Mouse (Mus musculus): ENCODE results near the gene Cyb5r1. TPM values are rescaled to one million over a fixed set of nuclear protein-coding genes. Genes with fewer than 3 reads are reported as not detected.

The Cyb5r1 gene
- polyA plus RNA-seq (2012; rRNA removed): 30.4 and 40.5 TPM in 2 replicates

GRCm38 (mm10) chr1:134405509-134406413 lies at the start of gene Cyb5r1:
Gene Cyb5r1 (plus strand): TSS chr1:134405559.
- Histone ChIP-seq H3K4me1 (ENCODE audit: control insufficient read depth, insufficient read depth, low read length) (peaks cover 4% of the 10 kb centered on the region), H3K27me3 (ENCODE audit: control insufficient read depth, insufficient read depth, low read length) (no peaks in the 10 kb centered on the region), H3K4me3 (ENCODE audit: control insufficient read depth, low read depth, low read length) (peak within 1 kb of the TSS; percentile 92), H3K36me3 (ENCODE audit: control insufficient read depth, insufficient read depth, low read length) (no peaks in the 10 kb centered on the region), H3K27ac (ENCODE audit: control insufficient read depth, insufficient read depth, low read depth, low read length) (peak within 1 kb of the TSS; percentile 86)
- TF ChIP-seq POLR2A (IDR thresholded peaks at IDR 0.05; ENCODE audit: control insufficient read depth, low read depth, low read length): peak; percentile 55; the same call in 1 of the 2 replicates
- TF ChIP-seq CTCF (IDR thresholded peaks at IDR 0.05; ENCODE audit: control insufficient read depth, insufficient read depth, insufficient replicate concordance, low read depth, low read length): 0 out of 2 replicates have a peak, but pooled peaks have one; percentile 2

DNA sequence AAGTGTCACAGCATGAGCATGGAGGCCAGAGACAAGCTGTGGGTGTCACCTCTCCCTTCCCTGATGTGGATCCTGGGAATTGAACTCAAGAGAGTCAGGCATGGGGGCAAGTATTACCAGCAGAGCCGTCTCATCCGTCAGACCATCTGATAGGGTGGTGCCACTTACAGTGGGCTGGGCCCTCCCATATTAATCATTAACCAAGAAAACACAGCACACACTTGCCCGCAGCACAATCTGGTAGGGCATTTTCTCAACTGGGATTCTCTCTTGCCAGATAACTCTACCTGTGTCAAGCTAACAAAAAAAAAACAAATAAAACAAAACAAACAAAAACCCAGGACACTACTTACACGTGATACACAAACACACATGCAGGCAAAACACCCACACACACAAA lies 47.9 kb upstream of the Cyb5r1 start:
- peaks cover 3% of the 10 kb centered on the region for H3K36me3 ChIP-seq (ENCODE audit: control insufficient read depth, insufficient read depth, low read length)
- H3K4me3 ChIP-seq (ENCODE audit: control insufficient read depth, low read depth, low read length): no peak overlapping the region
- TF ChIP-seq POLR2A (IDR thresholded peaks at IDR 0.05; ENCODE audit: control insufficient read depth, low read depth, low read length) (no peak), CTCF (IDR thresholded peaks at IDR 0.05; ENCODE audit: control insufficient read depth, insufficient read depth, insufficient replicate concordance, low read depth, low read length) (no peak)

DNA sequence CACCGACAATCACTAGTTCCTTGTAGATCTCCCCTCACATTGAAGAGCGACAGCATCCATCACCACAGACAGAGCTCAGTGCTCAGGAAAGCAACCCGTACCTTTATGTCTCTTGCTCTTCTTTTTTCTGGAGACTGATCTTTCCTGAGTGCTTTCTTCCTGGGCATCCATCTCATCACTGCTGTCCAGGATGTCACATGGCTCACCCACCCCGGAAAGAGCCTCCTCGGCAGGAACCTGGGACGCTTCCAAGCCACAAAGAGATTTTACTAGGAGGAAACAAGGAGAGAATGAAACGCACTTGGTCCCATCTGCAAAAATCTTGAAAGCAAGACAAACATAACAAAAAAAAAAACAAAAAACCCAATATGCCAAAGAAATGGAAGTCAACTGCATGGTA lies 44.7 kb upstream of the Cyb5r1 start:
- Histone ChIP-seq H3K27me3 (ENCODE audit: control insufficient read depth, insufficient read depth, low read length) (no peaks in the 10 kb centered on the region), H3K27ac (ENCODE audit: control insufficient read depth, insufficient read depth, low read depth, low read length) (no peak overlapping the region), H3K4me3 (ENCODE audit: control insufficient read depth, low read depth, low read length) (peak overlapping the region; percentile 56), H3K36me3 (ENCODE audit: control insufficient read depth, insufficient read depth, low read length) (no peaks in the 10 kb centered on the region; the same call in none of the 2 replicates), H3K4me1 (ENCODE audit: control insufficient read depth, insufficient read depth, low read length) (peaks cover 5% of the 10 kb centered on the region)
- TF ChIP-seq POLR2A (IDR thresholded peaks at IDR 0.05; ENCODE audit: control insufficient read depth, low read depth, low read length) (no peak), CTCF (IDR thresholded peaks at IDR 0.05; ENCODE audit: control insufficient read depth, insufficient read depth, insufficient replicate concordance, low read depth, low read length) (no peak)

More for the DNA sequence above, 47.9 kb upstream of the Cyb5r1 start:
- H3K27ac ChIP-seq (ENCODE audit: control insufficient read depth, insufficient read depth, low read depth, low read length): no peak overlapping the region
- H3K27me3 ChIP-seq (ENCODE audit: control insufficient read depth, insufficient read depth, low read length): no peaks in the 10 kb centered on the region
- peaks cover 5% of the 10 kb centered on the region for H3K4me1 ChIP-seq (ENCODE audit: control insufficient read depth, insufficient read depth, low read length)

GRCm38 (mm10) chr1:134361195-134361856 lies 44.0 kb upstream of the Cyb5r1 start:
- Histone ChIP-seq H3K36me3 (ENCODE audit: control insufficient read depth, insufficient read depth, low read length) (no peaks in the 10 kb centered on the region; the same call in none of the 2 replicates), H3K4me1 (ENCODE audit: control insufficient read depth, insufficient read depth, low read length) (peaks cover 5% of the 10 kb centered on the region), H3K4me3 (ENCODE audit: control insufficient read depth, low read depth, low read length) (peak overlapping the region; percentile 99), H3K27me3 (ENCODE audit: control insufficient read depth, insufficient read depth, low read length) (no peaks in the 10 kb centered on the region), H3K27ac (ENCODE audit: control insufficient read depth, insufficient read depth, low read depth, low read length) (peak overlapping the region; percentile 90)
- TF ChIP-seq CTCF (IDR thresholded peaks at IDR 0.05; ENCODE audit: control insufficient read depth, insufficient read depth, insufficient replicate concordance, low read depth, low read length) (no peak), POLR2A (IDR thresholded peaks at IDR 0.05; ENCODE audit: control insufficient read depth, low read depth, low read length) (no peak)

DNA sequence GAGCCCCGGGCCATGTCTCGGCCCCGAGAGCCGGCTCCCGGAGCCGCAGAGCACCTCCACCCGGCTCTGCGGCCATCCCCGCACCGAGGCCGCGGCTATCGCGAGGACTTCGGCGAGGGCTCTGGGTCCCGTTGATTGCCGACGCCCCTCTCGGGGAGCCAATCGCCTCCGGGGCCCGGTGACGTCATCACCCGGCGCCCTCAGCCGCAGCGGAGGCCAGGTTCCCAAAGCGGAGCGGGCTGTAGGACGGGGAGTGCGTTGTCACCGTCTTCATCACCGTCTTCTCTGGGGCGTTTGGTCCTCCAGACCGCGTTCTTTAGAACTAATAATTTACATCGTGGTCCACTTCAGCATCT lies 43.5 kb upstream of the Cyb5r1 start, which contains the start of gene Tmem183a:
TSS of gene Tmem183a (minus strand) at position 123 of the 356 bp plus-strand sequence.
- Histone ChIP-seq H3K27ac (ENCODE audit: control insufficient read depth, insufficient read depth, low read depth, low read length) (peak within 1 kb of the TSS; percentile 90), H3K4me1 (ENCODE audit: control insufficient read depth, insufficient read depth, low read length) (peaks cover 5% of the 10 kb centered on the region), H3K36me3 (ENCODE audit: control insufficient read depth, insufficient read depth, low read length) (no peaks in the 10 kb centered on the region; the same call in none of the 2 replicates), H3K27me3 (ENCODE audit: control insufficient read depth, insufficient read depth, low read length) (no peaks in the 10 kb centered on the region), H3K4me3 (ENCODE audit: control insufficient read depth, low read depth, low read length) (peak within 1 kb of the TSS; percentile 99)
- no peak for TF ChIP-seq CTCF (IDR thresholded peaks at IDR 0.05; ENCODE audit: control insufficient read depth, insufficient read depth, insufficient replicate concordance, low read depth, low read length)
- TF ChIP-seq POLR2A (IDR thresholded peaks at IDR 0.05; ENCODE audit: control insufficient read depth, low read depth, low read length): peak; percentile 95

- Histone ChIP-seq H3K27ac (ENCODE audit: control insufficient read depth, insufficient read depth, low read depth, low read length) (no peak overlapping the region), H3K4me1 (ENCODE audit: control insufficient read depth, insufficient read depth, low read length) (peaks cover 5% of the 10 kb centered on the region), H3K27me3 (ENCODE audit: control insufficient read depth, insufficient read depth, low read length) (no peaks in the 10 kb centered on the region), H3K36me3 (ENCODE audit: control insufficient read depth, insufficient read depth, low read length) (no peaks in the 10 kb centered on the region; the same call in 1 of the 2 replicates), H3K4me3 (ENCODE audit: control insufficient read depth, low read depth, low read length) (no peak overlapping the region)
- no peak for TF ChIP-seq POLR2A (IDR thresholded peaks at IDR 0.05; ENCODE audit: control insufficient read depth, low read depth, low read length)
- no peak for TF ChIP-seq CTCF (IDR thresholded peaks at IDR 0.05; ENCODE audit: control insufficient read depth, insufficient read depth, insufficient replicate concordance, low read depth, low read length)
Observed at GRCm38 (mm10) chr1:134363194-134363593, 42.2 kb upstream of the Cyb5r1 start.

DNA sequence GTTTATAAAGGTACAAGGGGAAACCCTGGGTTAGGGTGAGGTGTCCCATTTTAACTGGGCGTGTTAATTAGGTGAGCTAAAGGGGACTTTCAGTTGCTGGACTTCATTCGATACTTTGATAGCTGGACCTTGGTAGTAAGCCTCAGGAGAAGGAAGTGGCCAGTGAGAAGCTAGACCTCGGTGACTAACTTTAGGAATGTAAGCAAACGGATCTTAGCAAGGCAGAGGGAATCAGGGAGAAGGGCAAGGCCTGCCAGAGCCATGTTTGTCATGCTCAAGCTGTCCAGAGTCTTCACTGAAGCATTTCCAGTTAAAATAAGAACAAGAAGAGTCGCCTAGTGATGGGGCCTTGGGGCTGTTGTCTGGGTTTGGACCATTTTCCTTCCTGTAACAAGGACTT lies 39.9 kb upstream of the Cyb5r1 start:
- no peak overlapping the region for H3K27ac ChIP-seq (ENCODE audit: control insufficient read depth, insufficient read depth, low read depth, low read length)
- no peaks in the 10 kb centered on the region for H3K36me3 ChIP-seq (ENCODE audit: control insufficient read depth, insufficient read depth, low read length)
- H3K27me3 ChIP-seq (ENCODE audit: control insufficient read depth, insufficient read depth, low read length): no peaks in the 10 kb centered on the region
- H3K4me3 ChIP-seq (ENCODE audit: control insufficient read depth, low read depth, low read length): no peak overlapping the region
- TF ChIP-seq CTCF (IDR thresholded peaks at IDR 0.05; ENCODE audit: control insufficient read depth, insufficient read depth, insufficient replicate concordance, low read depth, low read length) (no peak), POLR2A (IDR thresholded peaks at IDR 0.05; ENCODE audit: control insufficient read depth, low read depth, low read length) (no peak)
- H3K4me1 ChIP-seq (ENCODE audit: control insufficient read depth, insufficient read depth, low read length): peaks cover 5% of the 10 kb centered on the region
